In the genomic region with DNA sequence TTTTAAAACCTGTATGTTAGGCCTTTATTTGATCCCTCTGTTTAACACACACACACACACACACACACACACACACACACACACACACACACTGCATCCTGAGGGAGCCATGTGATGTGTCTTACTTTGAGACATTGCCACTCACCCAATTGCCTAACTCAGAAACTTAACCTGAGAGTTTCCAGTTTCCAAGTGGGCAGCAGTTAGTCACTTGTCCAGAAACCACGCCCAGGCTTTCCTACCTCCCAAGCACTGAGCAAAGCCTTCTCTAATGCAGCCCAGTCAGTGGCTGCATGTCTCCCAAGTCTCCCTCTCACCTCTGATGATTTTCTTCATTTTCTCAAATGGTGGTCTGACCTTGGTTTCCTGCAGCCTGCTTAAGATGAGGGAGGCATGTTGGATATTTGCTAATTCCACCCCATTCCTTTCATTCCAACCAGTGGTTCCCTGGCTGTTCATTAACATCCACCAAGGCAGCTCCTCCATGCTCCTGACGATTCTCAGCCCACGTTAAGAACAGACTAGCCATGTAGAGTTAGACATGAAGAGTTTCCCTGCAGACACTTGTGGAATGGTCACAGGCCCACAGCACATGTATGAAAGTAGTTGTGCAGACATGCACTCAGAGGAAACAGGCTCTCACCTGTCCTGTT, we compare ENCODE assay signal across 22 mouse cellular contexts. TPM values are rescaled to one million over a fixed set of nuclear protein-coding genes. Genes with fewer than 3 reads are reported as not detected.
DNase-seq lines count a peak whose midpoint lies in the region; ATAC-seq and TF ChIP-seq lines count a peak whose summit lies in the region.
"Had no signal": no experiment of that assay in that cellular context is flagged by ENCODE, and none has a peak within 500 bp of the region (broad histone marks: within the 10 kb centered on the region; RNA-seq: fewer than 3 reads in every experiment).

No protein-coding gene starts in this region.

- 38% methylated on average over 3 of the region's 3 CpGs for WGBS in intestine, embryonic 15.5 days
- 34% methylated on average over 3 of the region's 3 CpGs for WGBS in intestine, postnatal 0 days
- WGBS in liver, embryonic 16.5 days (ENCODE audit: insufficient replicate concordance), result 48% methylated on average over 3 of the region's 3 CpGs

- no peak for ATAC-seq in intestine, embryonic 15.5 days
- ATAC-seq in intestine, postnatal 0 days, result no peak
- ATAC-seq in liver, embryonic 16.5 days (ENCODE audit: low read depth), result no peak
- no peak for ATAC-seq in erythroblast, adult 5-6 weeks (replicated peaks; ENCODE audit: low FRiP score, poor library complexity, severe bottlenecking)
- ATAC-seq: forebrain, embryonic 15.5 days; hindbrain, embryonic 16.5 days had no signal

- no peak overlapping the region for H3K4me2 ChIP-seq in intestine, embryonic 15.5 days (replicated peaks)
- H3K4me2 ChIP-seq in intestine, postnatal 0 days (replicated peaks; ENCODE audit: low read depth), result no peak overlapping the region; the same call in 1 of the 2 replicates
- H3K4me2 ChIP-seq in liver, embryonic 16.5 days (ENCODE audit: low read depth, low read length), result no peak overlapping the region
- H3K4me2 ChIP-seq: forebrain, embryonic 15.5 days; heart, embryonic 12.5 days; neural tube, embryonic 12.5 days; stomach, embryonic 15.5 days had no signal

- peak; percentile 26 for DNase-seq in testis, postnatal 10 days (ENCODE audit: low spot score)
- DNase-seq in testis, postnatal 14 days (ENCODE audit: low spot score), result no peak
- DNase-seq in thymus, postnatal 4 days, result no peak
- no peak for DNase-seq in urinary bladder, postnatal 10 days (ENCODE audit: low spot score)
- DNase-seq: adrenal gland, postnatal 10 days; cerebellum, adult 11 months; heart, postnatal 36 days; layer of hippocampus, postnatal 36 days; right cerebral cortex, postnatal 14 days; thymus, postnatal 36 days had no signal

- peak overlapping the region; percentile 24; the same call in 1 of the 2 replicates for H3K27ac ChIP-seq in intestine, embryonic 15.5 days
- no peak overlapping the region for H3K27ac ChIP-seq in intestine, postnatal 0 days (ENCODE audit: low read depth, low read length)
- 0 out of 2 replicates have a peak overlapping the region, but pooled peaks have one; percentile 7 for H3K27ac ChIP-seq in liver, embryonic 16.5 days (ENCODE audit: low read length)
- H3K27ac ChIP-seq: forebrain, embryonic 15.5 days; neural tube, embryonic 12.5 days; stomach, embryonic 15.5 days had no signal

- H3K9ac ChIP-seq in intestine, embryonic 15.5 days, result no peak overlapping the region
- no peak overlapping the region for H3K9ac ChIP-seq in intestine, postnatal 0 days (ENCODE audit: low read depth, low read length)
- no peak overlapping the region for H3K9ac ChIP-seq in liver, embryonic 16.5 days (ENCODE audit: low read depth, low read length)
- H3K9ac ChIP-seq: forebrain, embryonic 15.5 days; heart, embryonic 12.5 days; neural tube, embryonic 12.5 days; stomach, embryonic 15.5 days had no signal

- H3K4me1 ChIP-seq in intestine, embryonic 15.5 days (replicated peaks), result no peaks in the 10 kb centered on the region; the same call in 1 of the 2 replicates
- no peaks in the 10 kb centered on the region for H3K4me1 ChIP-seq in intestine, postnatal 0 days (replicated peaks; ENCODE audit: control insufficient read depth, insufficient read depth, low read length)
- peaks cover 41% of the 10 kb centered on the region for H3K4me1 ChIP-seq in liver, embryonic 16.5 days (ENCODE audit: control insufficient read depth, low read depth, low read length)
- H3K4me1 ChIP-seq: forebrain, embryonic 15.5 days; heart, embryonic 12.5 days; neural tube, embryonic 12.5 days; stomach, embryonic 15.5 days had no signal

- H3K36me3 ChIP-seq in intestine, embryonic 15.5 days, result no peaks in the 10 kb centered on the region
- no peaks in the 10 kb centered on the region for H3K36me3 ChIP-seq in intestine, postnatal 0 days (ENCODE audit: control insufficient read depth, insufficient read depth)
- no peaks in the 10 kb centered on the region for H3K36me3 ChIP-seq in liver, embryonic 16.5 days (ENCODE audit: control insufficient read depth, insufficient read depth)
- H3K36me3 ChIP-seq: forebrain, embryonic 15.5 days; heart, embryonic 12.5 days; neural tube, embryonic 12.5 days; stomach, embryonic 15.5 days had no signal

- no peak for TF ChIP-seq CTCF in intestine, postnatal 0 days (IDR thresholded peaks at IDR 0.05; ENCODE audit: low read depth)

- no peaks in the 10 kb centered on the region for H3K9me3 ChIP-seq in intestine, embryonic 15.5 days
- H3K9me3 ChIP-seq in intestine, postnatal 0 days (ENCODE audit: control insufficient read depth), result no peaks in the 10 kb centered on the region
- no peaks in the 10 kb centered on the region for H3K9me3 ChIP-seq in liver, embryonic 16.5 days (replicated peaks; ENCODE audit: control insufficient read depth, low read length)
- H3K9me3 ChIP-seq: forebrain, embryonic 15.5 days; heart, embryonic 12.5 days; megakaryocyte, embryonic 14.5 days; neural tube, embryonic 12.5 days; stomach, embryonic 15.5 days had no signal

- 0 out of 2 replicates have a peak, but pooled peaks cover 4% of the 10 kb centered on the region for H3K27me3 ChIP-seq in intestine, embryonic 15.5 days (replicated peaks)
- H3K27me3 ChIP-seq in intestine, postnatal 0 days (replicated peaks; ENCODE audit: control insufficient read depth, insufficient read depth, low read length), result no peaks in the 10 kb centered on the region
- H3K27me3 ChIP-seq in liver, embryonic 16.5 days (ENCODE audit: control insufficient read depth, insufficient read depth, low read depth, low read length), result peaks cover 2% of the 10 kb centered on the region; the same call in 1 of the 2 replicates
- H3K27me3 ChIP-seq: megakaryocyte, embryonic 14.5 days had no signal

- H3K4me3 ChIP-seq in intestine, embryonic 15.5 days (replicated peaks), result no peak overlapping the region
- H3K4me3 ChIP-seq in intestine, postnatal 0 days (ENCODE audit: low read depth, low read length), result no peak overlapping the region
- H3K4me3 ChIP-seq in liver, embryonic 16.5 days (ENCODE audit: low read depth, low read length), result no peak overlapping the region
- H3K4me3 ChIP-seq: forebrain, embryonic 15.5 days; heart, embryonic 12.5 days; megakaryocyte, embryonic 14.5 days; neural tube, embryonic 12.5 days; stomach, embryonic 15.5 days had no signal

RNA-seq across cellular contexts. Expression of gene Pdzk1ip1, which starts 1.6 kb away (rescaled TPM):
- polyA plus RNA-seq in intestine, embryonic 15.5 days (2015; fragmentation: Nextera tagmentation; extraction: Ambion mirVana), result 133 and 159 TPM in 2 replicates
- polyA plus RNA-seq in intestine, postnatal 0 days (2015; fragmentation: Nextera tagmentation; extraction: Ambion mirVana), result 358 and 402 TPM in 2 replicates
- 25.1 and 28.2 TPM in 2 replicates for polyA plus RNA-seq in liver, embryonic 16.5 days (2015; fragmentation: Nextera tagmentation; extraction: Ambion mirVana)
- 377 and 402 TPM in 2 replicates for total RNA-seq in erythroblast, adult 5-6 weeks (2015; ENCODE audit: low replicate concordance)
- 332 and 366 TPM in 2 replicates for total RNA-seq in erythroblast, adult 5-6 weeks (2017; ENCODE audit: low replicate concordance)
- total RNA-seq: heart, postnatal 36 days had no signal

RNA-seq across cellular contexts. Expression of gene Tal1, which starts 30.7 kb away (rescaled TPM):
- polyA plus RNA-seq in intestine, embryonic 15.5 days (2015; fragmentation: Nextera tagmentation; extraction: Ambion mirVana), result 0.78 and 0.98 TPM in 2 replicates
- polyA plus RNA-seq in intestine, postnatal 0 days (2015; fragmentation: Nextera tagmentation; extraction: Ambion mirVana), result 0.22 and 0.27 TPM in 2 replicates
- polyA plus RNA-seq in liver, embryonic 16.5 days (2015; fragmentation: Nextera tagmentation; extraction: Ambion mirVana), result 17.1 and 17.8 TPM in 2 replicates
- total RNA-seq in erythroblast, adult 5-6 weeks (2015; ENCODE audit: low replicate concordance), result 75.1 and 94.0 TPM in 2 replicates
- total RNA-seq in erythroblast, adult 5-6 weeks (2017; ENCODE audit: low replicate concordance), result 92.9 and 102 TPM in 2 replicates

RNA-seq across cellular contexts. Expression of gene Cyp4x1, which starts 47.2 kb away (rescaled TPM):
- polyA plus RNA-seq in intestine, embryonic 15.5 days (2015; fragmentation: Nextera tagmentation; extraction: Ambion mirVana), result 0.25 and 0.34 TPM in 2 replicates
- polyA plus RNA-seq in intestine, postnatal 0 days (2015; fragmentation: Nextera tagmentation; extraction: Ambion mirVana), result 0.21 TPM in 2 replicates
- polyA plus RNA-seq in liver, embryonic 16.5 days (2015; fragmentation: Nextera tagmentation; extraction: Ambion mirVana), result 0.04 and 0.05 TPM in 2 replicates
- total RNA-seq in erythroblast, adult 5-6 weeks (2015; ENCODE audit: low replicate concordance), result not detected in 2 replicates
- not detected in 2 replicates for total RNA-seq in erythroblast, adult 5-6 weeks (2017; ENCODE audit: low replicate concordance)
- total RNA-seq: CH12.LX; heart, postnatal 36 days had no signal
- polyA plus RNA-seq: liver, adult 2 months had no signal
